10 mouse cellular contexts compared by ENCODE assay signal in genomic region chr17:45812289-45812955, GRCm38 (mm10).
DNase-seq lines count a peak whose midpoint lies in the region; ATAC-seq and TF ChIP-seq lines count a peak whose summit lies in the region.
"Had no signal": no experiment of that assay in that cellular context is flagged by ENCODE, and none has a peak within 500 bp of the region (broad histone marks: within the 10 kb centered on the region; RNA-seq: fewer than 3 reads in every experiment).

No protein-coding gene starts in this region.

- peak; percentile 80 for DNase-seq in adrenal gland, postnatal 10 days
- peak; percentile 72 to 81 for DNase-seq in gastrocnemius, postnatal 36 days
- DNase-seq in heart, postnatal 36 days = peak; percentile 71 to 82
- DNase-seq in thymus, adult 2 months = no peak
- DNase-seq in right cerebral cortex, postnatal 4 days = no peak
- DNase-seq in retina, postnatal 1 day = no peak
- DNase-seq: forebrain, postnatal 0 days; spleen, adult 18-20 months had no signal

- H3K27ac ChIP-seq in thymus, adult 2 months (ENCODE audit: control insufficient read depth, insufficient read depth, low read length) = no peak overlapping the region
- H3K27ac ChIP-seq: liver, embryonic 15.5 days had no signal

- no peaks in the 10 kb centered on the region for H3K36me3 ChIP-seq in thymus, adult 2 months (ENCODE audit: control insufficient read depth, insufficient read depth, low read length)
- H3K36me3 ChIP-seq: liver, embryonic 15.5 days had no signal

- TF ChIP-seq POLR2A in thymus, adult 2 months (IDR thresholded peaks at IDR 0.05; ENCODE audit: control insufficient read depth, extremely low read depth, insufficient read depth, low read length, poor library complexity) = no peak

- intact Hi-C loops in gastrocnemius, postnatal 36 days (cut with DNase I) = loop anchor here (2.0 to 5.0 kb wide), 3 partner anchors 95 to 224 kb away; no protein-coding TSS in a partner anchor
- intact Hi-C loops in heart, postnatal 36 days (cut with DNase I) = loop anchor here (2.0 kb wide), 1 partner anchor 74 kb away; no protein-coding TSS in a partner anchor

- ATAC-seq in cerebellum, adult (ENCODE audit: insufficient number of reproducible peaks, low FRiP score, low TSS enrichment) = 0 out of 2 replicates have a peak, but pooled peaks have one; percentile 48
- ATAC-seq: forebrain, postnatal 0 days had no signal

- H3K4me3 ChIP-seq in thymus, adult 2 months (ENCODE audit: control insufficient read depth, insufficient read depth, low read length) = no peak overlapping the region
- H3K4me3 ChIP-seq: liver, embryonic 15.5 days had no signal

- no peak for TF ChIP-seq CTCF in thymus, adult 2 months (IDR thresholded peaks at IDR 0.05; ENCODE audit: borderline replicate concordance, control insufficient read depth, extremely low read depth, insufficient read depth, low read length, poor library complexity)

- H3K4me1 ChIP-seq in thymus, adult 2 months (replicated peaks; ENCODE audit: control insufficient read depth, insufficient read depth, low read length) = no peaks in the 10 kb centered on the region
- H3K4me1 ChIP-seq: liver, embryonic 15.5 days had no signal

- no peaks in the 10 kb centered on the region for H3K27me3 ChIP-seq in thymus, adult 2 months (ENCODE audit: control insufficient read depth, insufficient read depth, low read length)

- WGBS in thymus, adult 2 months = 78% methylated on average over 9 of the region's 9 CpGs

Comparison
In these comparisons a context has a peak if more than half of its experiments do, and no peak if none do; other contexts are left out.
1. DNase-seq: peak in adrenal gland, postnatal 10 days (single experiment), gastrocnemius, postnatal 36 days (2 of 2) and heart, postnatal 36 days (2 of 2); none in thymus, adult 2 months (single experiment), right cerebral cortex, postnatal 4 days (single experiment) and retina, postnatal 1 day (single experiment).